Mouse (Mus musculus): ENCODE results near the gene Thada.

- TF ChIP-seq EP300 (optimal IDR thresholded peaks at IDR 0.05) (no peak), CTCF (IDR thresholded peaks at IDR 0.05; ENCODE audit: low read depth) (no peak)
These were observed 309.0 kb downstream of the Thada start for GRCm38 (mm10) chr17:84156748-84157742.

All from stomach, postnatal 0 days (tissue).